Mouse (Mus musculus): ENCODE measurements around the gene Cdkn2aipnl. TPM values are rescaled to one million over a fixed set of nuclear protein-coding genes. Genes with fewer than 3 reads are reported as not detected.
A peak's percentile ranks its signal among the peaks of the same experiment; 100 is the strongest.

Cdkn2aipnl gene
- polyA plus RNA-seq, 1 experiment = 11.1 TPM

DNA sequence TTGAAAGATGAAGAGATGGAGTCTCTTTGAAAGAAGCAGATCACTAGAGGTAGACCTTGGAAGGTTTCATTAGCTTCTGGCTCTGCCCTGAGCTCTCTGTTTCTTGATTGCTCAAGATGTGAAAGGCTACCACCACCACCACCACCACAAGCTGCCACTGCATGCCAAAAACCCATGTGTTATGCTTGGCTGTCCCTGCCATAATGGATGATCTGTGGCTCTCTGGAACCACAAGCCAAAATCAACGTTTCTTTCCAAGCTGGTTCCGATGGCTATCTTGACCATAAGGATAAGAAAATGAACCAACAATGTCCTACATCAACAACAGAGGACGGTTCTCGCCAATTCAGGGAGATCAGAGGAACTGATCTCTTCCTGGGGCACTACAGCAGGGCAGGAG is 7.4 kb upstream of the Cdkn2aipnl start:
- no peak overlapping the region for H3K4me3 ChIP-seq (ENCODE audit: insufficient read depth, low read depth, low read length)
- H3K4me1 ChIP-seq (ENCODE audit: control insufficient read depth, insufficient read depth, insufficient read length, low read length) = peaks cover 5% of the 10 kb centered on the region; the same call in 1 of the 2 replicates
- no peak overlapping the region for H3K27ac ChIP-seq (replicated peaks; ENCODE audit: low read depth, low read length)

DNA sequence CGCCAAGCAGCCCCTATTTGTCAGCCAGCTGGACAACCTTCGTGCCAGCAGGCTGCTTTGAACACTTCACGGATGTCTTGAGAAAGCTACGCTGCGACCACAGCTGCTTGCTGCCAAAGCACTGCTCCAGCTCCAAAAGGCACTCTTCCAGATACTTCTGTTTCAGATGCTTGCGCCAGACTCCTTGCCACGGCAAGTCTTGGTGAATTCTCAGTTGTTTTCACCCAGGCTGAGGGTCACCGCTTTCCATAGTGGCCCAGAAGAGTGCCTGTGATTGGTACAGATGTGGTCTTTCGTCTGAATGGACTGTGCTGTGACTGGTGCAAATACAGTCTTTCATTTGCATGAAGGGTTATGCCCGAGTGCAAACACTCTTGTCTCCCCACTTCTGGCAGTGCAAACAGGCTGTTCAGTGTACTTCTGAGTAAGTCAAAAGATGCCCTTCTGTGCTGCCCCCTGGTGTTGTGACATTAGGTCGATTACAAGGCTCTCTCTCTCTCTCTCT is 6.4 kb upstream of the Cdkn2aipnl start:
- Histone ChIP-seq H3K4me1 (ENCODE audit: control insufficient read depth, insufficient read depth, insufficient read length, low read length) (peaks cover 5% of the 10 kb centered on the region; the same call in 1 of the 2 replicates), H3K4me3 (ENCODE audit: insufficient read depth, low read depth, low read length) (no peak overlapping the region), H3K27ac (replicated peaks; ENCODE audit: low read depth, low read length) (no peak overlapping the region)

DNA sequence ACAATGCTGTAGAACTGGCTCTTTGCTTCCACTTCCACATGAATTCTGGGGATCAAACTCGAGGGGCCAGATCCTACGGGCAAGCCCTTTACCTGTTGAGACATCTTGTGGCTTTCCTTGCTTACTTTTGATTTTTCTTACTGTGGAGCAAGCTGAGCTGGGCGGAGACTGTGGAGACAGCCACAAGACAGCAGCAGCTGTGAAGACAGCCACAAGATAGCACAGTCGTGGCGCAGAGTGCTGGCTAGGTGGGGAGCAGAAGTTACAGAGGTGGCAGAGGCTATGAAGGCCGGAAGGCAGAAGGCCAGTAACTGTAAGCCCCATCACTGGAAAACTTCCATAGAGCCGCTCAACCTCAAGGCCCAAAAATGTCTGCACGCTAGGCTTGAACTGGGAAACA is 5.7 kb upstream of the Cdkn2aipnl start:
- H3K27ac ChIP-seq (replicated peaks; ENCODE audit: low read depth, low read length) = no peak overlapping the region
- H3K4me1 ChIP-seq (ENCODE audit: control insufficient read depth, insufficient read depth, insufficient read length, low read length) = peaks cover 5% of the 10 kb centered on the region; the same call in 1 of the 2 replicates
- no peak overlapping the region for H3K4me3 ChIP-seq (ENCODE audit: insufficient read depth, low read depth, low read length)

DNA sequence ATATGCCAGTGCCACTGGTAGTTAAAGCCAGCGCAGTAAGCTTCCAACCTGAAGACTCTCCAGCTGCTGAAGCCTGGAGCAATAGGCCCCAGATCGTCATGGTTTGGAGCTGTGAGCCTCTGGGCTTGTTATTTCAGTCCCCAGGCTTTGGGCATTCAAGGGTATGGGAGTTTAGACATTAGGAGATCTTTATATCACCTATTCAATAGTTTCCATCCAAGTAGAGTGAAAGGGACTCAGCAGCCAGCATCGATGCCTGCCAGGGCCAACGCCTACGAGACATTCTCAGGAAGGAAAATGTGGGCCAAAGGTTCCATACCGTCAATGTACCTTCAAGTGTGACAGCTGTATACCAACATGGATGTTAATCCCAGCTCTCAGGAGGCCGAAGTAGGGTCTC is 5.2 kb upstream of the Cdkn2aipnl start:
- Histone ChIP-seq H3K4me1 (ENCODE audit: control insufficient read depth, insufficient read depth, insufficient read length, low read length) (peaks cover 5% of the 10 kb centered on the region; the same call in 1 of the 2 replicates), H3K27ac (replicated peaks; ENCODE audit: low read depth, low read length) (no peak overlapping the region), H3K4me3 (ENCODE audit: insufficient read depth, low read depth, low read length) (no peak overlapping the region)

DNA sequence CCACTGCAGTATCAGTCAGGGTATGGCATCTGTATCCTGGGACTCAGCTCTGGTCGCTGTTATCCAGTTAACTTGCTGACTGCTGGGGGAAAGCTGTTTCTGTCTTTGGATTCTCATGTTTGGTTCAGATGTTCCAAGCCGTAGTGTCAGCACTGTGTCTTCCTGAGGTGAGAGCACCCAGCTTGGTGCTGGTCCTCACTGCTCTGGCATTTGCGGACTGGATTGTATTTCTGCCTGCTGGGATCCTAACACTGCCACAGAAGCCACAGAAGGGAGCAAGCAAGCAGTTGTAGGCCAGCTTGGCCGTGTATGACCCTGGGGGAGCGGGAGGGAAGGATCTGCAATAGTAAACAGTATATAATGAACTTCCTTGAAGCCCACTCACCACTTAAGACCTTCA is 810 bp upstream of the Cdkn2aipnl start:
- Histone ChIP-seq H3K4me1 (ENCODE audit: control insufficient read depth, insufficient read depth, insufficient read length, low read length) (peaks cover 5% of the 10 kb centered on the region; the same call in 1 of the 2 replicates), H3K27ac (replicated peaks; ENCODE audit: low read depth, low read length) (no peak overlapping the region), H3K4me3 (ENCODE audit: insufficient read depth, low read depth, low read length) (no peak overlapping the region)

DNA sequence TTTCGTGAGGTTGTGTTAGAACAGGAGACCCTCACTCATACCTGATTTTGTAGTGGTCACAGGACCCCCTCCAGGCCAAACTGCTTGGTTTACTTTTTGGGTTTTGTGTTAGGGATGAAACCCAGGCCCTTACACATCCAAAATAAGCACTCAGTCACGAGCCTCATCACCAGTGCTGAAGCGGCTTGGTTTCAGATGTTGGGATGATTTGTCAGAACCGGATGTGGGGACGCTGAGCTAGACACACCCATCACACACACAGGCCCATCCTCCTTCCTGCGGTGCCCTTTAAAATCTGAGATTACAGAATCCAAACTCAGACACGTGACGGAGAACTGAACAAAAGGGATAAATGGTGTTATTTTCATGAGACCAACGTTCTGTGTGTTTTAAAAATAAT is 1.4 kb downstream of the Cdkn2aipnl start:
- no peak overlapping the region for H3K27ac ChIP-seq (replicated peaks; ENCODE audit: low read depth, low read length)
- H3K4me1 ChIP-seq (ENCODE audit: control insufficient read depth, insufficient read depth, insufficient read length, low read length) = no peaks in the 10 kb centered on the region; the same call in 1 of the 2 replicates
- no peak overlapping the region for H3K4me3 ChIP-seq (ENCODE audit: insufficient read depth, low read depth, low read length)

DNA sequence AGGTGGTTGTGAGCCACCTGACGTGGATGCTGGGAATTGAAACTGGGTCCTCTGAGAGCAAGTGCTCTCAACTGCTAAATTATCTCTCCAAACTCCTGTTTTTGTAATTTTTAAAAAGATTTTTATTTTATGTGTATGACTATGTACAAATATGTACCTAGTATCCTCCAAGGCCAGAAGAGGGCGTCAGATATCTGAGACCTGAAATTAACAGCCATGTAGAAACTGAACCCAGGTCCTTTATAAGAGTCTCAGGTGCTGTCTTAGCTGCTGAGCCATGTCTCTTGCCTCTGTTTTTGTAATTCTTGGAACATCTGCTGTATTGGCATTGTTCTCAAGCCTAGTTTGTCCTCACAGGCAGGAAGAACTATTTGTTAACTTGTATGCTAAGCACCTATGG is 2.0 kb downstream of the Cdkn2aipnl start:
- Histone ChIP-seq H3K27ac (replicated peaks; ENCODE audit: low read depth, low read length) (no peak overlapping the region), H3K4me1 (ENCODE audit: control insufficient read depth, insufficient read depth, insufficient read length, low read length) (no peaks in the 10 kb centered on the region; the same call in 1 of the 2 replicates), H3K4me3 (ENCODE audit: insufficient read depth, low read depth, low read length) (no peak overlapping the region)

DNA sequence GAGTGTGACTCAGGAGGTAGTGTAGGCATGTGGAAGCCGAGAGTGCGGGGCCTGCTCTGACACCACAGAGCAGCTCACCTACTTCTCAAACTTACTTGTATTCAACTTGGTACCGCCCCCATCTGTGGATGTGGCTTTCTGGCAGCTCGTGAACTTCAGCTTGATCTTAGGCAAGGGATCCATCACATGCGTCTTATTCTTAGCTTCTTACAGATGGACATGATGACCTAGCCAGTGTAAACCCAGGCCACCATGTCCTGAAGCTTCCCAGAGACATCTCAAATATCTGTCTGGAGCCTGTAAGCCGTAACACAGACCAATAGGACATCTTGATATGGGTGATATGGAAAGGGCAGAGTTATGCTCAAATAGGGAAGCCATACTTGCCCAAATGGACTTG is 4.2 kb downstream of the Cdkn2aipnl start:
- Histone ChIP-seq H3K4me3 (ENCODE audit: insufficient read depth, low read depth, low read length) (no peak overlapping the region), H3K27ac (replicated peaks; ENCODE audit: low read depth, low read length) (no peak overlapping the region), H3K4me1 (ENCODE audit: control insufficient read depth, insufficient read depth, insufficient read length, low read length) (no peaks in the 10 kb centered on the region; the same call in 1 of the 2 replicates)

DNA sequence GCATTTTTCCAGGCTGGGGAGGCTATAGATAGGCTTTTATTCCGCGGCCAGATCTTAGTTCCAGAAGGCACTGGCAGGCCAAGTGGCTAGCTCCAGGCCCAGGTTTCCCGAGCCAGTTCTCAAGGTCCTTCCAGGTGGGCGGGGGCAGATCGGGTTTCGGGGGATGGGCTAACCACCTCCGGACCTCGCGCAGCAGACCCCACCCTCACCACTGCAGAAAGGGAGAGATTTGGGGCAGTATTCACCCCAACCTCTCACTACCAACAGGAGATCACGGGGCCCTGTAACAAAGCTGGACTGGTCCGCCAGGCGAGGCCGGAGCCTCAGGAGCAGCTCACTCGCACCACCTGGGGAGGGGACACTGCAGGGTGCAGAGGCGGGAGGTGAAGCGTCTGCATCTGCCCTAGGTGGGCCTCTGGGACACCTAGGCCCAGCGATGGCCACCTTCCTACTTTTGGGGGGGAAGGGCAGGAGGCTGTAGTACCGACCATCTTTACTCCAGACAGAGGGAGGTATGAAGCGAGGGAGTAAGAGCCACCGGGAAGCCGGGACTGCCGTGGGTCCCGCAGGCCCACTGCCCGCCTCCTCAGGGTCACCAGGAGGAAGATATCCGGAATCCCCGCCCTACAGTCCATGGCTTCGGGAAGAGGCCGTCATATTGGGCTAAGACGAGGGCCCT is 32.3 kb downstream of the Cdkn2aipnl start:
- H3K27ac ChIP-seq (replicated peaks; ENCODE audit: low read depth, low read length) = peak overlapping the region; percentile 93

DNA sequence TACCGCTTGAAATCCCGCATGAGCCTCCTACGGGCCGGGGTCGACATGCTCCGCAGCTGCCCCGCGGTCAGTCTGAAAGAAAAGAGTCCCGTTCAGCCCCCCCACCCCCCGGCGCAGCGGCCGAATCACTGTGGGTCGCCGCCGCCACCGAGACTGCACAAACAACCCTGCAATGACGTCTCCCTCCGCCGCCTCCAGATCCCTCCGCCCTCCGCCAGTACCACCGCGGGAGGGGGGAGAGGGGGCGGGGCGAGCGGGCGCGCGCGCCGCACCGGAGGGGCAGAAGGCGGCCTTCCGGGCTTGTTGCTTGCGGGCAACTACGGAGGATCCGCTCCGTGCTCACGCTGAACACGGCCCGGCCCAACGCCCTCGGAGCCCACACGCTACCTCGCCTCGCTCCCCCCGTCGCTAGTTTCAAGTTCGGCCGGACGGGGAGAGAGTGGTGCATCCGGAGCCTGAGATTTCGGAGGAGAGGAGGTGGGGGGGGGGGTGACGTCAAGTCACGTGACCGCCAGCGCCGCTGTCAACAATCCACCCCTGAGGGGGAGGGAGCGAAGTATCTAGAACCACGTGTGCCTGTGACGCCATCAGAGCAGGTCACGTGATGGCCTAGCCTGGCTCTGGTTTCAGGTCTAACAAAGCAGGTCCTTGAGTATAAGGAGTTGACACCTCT is 33.0 kb downstream of the Cdkn2aipnl start, which contains the start of gene Ube2b:
Gene Ube2b (minus strand): TSS at position 473 of the 673 bp plus-strand sequence.
- Histone ChIP-seq H3K4me1 (ENCODE audit: control insufficient read depth, insufficient read depth, insufficient read length, low read length) (peaks cover 8% of the 10 kb centered on the region; the same call in 1 of the 2 replicates), H3K4me3 (ENCODE audit: insufficient read depth, low read depth, low read length) (peak within 1 kb of the TSS; percentile 81)

More for the DNA sequence above, 32.3 kb downstream of the Cdkn2aipnl start:
- peaks cover 8% of the 10 kb centered on the region; the same call in 1 of the 2 replicates for H3K4me1 ChIP-seq (ENCODE audit: control insufficient read depth, insufficient read depth, insufficient read length, low read length)
- peak overlapping the region; percentile 81 for H3K4me3 ChIP-seq (ENCODE audit: insufficient read depth, low read depth, low read length)

DNA sequence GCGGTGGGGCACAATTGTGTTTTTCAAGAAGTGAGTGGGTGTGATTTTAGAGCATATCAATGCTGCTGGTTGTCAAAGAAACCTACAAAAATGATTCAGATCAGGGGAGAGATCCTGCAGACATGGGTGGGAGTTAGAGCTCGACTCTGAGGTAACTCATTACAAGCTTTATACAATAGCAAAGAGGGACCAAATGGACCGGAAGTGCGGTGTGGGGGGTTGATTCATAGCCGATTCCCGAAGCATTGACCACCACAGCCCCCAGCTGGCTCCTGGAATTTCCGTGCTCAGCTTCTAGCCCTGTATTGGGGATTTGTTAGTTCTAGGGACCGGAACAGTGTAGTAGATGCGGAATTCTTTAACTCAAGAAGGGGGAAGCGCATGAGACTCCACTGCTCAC is 33.9 kb downstream of the Cdkn2aipnl start:
- Histone ChIP-seq H3K4me3 (ENCODE audit: insufficient read depth, low read depth, low read length) (no peak overlapping the region), H3K4me1 (ENCODE audit: control insufficient read depth, insufficient read depth, insufficient read length, low read length) (peaks cover 8% of the 10 kb centered on the region; the same call in 1 of the 2 replicates), H3K27ac (replicated peaks; ENCODE audit: low read depth, low read length) (peak overlapping the region; percentile 32; the same call in 1 of the 2 replicates)

More for the DNA sequence above, 33.0 kb downstream of the Cdkn2aipnl start, which contains the start of gene Ube2b:
- peak within 1 kb of the TSS; percentile 99 for H3K27ac ChIP-seq (replicated peaks; ENCODE audit: low read depth, low read length)

DNA sequence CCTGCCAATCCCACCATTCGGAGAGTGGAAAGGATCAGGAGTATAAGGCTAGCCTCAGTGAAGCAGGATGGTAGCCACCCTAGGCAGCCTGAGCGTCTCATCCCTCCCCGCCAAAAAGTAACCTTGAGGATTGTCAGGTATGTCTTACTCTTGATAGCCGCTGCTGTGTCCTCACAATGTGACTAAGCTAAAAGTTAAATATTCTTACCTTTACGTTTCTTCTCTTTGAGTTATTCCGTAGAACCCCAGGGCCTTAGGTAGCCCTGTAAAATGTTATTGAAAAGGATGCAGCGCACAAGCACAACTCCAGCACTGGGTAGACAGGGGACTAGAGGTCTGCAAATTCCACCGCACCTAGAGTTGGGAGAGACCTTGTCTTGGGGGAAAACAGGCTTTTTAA is 34.4 kb downstream of the Cdkn2aipnl start:
- peaks cover 8% of the 10 kb centered on the region; the same call in 1 of the 2 replicates for H3K4me1 ChIP-seq (ENCODE audit: control insufficient read depth, insufficient read depth, insufficient read length, low read length)
- H3K4me3 ChIP-seq (ENCODE audit: insufficient read depth, low read depth, low read length) = no peak overlapping the region
- H3K27ac ChIP-seq (replicated peaks; ENCODE audit: low read depth, low read length) = no peak overlapping the region

DNA sequence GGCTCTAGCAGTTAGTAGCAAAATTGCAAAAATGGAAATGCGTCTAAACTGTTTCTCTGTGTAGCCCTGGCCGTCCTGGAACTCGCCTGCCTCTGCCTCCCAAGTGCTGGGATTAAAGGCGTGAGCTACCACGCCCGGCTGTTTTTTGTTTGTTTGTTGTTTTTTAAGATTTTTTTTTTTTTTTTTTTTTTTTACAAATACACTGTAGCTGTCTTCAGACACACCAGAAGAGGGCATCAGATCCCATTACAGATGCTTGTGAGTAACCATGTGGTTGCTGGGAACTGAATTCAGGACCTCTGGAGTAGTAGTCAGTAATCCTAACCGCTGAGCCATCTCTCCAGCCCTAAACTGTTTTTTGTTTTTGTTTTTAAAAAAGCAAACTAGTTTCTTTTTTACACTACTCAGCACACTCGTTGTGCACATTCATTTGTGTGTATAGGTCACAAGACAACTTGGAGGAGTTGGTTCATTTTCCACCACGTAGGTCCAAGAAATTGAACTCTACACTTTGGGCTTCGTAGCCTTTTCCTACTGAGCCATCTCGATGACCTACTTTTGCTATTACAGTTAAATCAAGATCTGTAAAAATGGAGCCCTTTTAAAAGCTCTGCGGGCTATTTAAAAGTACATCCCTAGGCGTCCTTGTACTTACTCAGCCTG is 35.5 kb downstream of the Cdkn2aipnl start:
- Histone ChIP-seq H3K4me3 (ENCODE audit: insufficient read depth, low read depth, low read length) (peak overlapping the region; percentile 65; the same call in 1 of the 2 replicates), H3K4me1 (ENCODE audit: control insufficient read depth, insufficient read depth, insufficient read length, low read length) (peaks cover 8% of the 10 kb centered on the region; the same call in 1 of the 2 replicates), H3K27ac (replicated peaks; ENCODE audit: low read depth, low read length) (peak overlapping the region; percentile 92)

DNA sequence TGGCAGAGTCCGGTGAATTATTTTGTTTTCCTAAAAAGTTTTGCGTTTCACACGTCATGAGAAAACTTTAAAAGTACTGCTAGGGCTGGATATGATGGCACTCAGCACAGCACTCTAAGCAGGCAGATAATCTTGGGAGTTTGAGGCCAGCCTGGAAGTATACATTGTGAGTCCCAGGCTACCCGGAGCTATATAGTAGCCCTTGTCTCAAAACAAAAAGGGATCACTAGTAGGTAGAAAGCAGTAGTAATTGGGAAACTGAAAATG is 36.0 kb downstream of the Cdkn2aipnl start:
- H3K4me1 ChIP-seq (ENCODE audit: control insufficient read depth, insufficient read depth, insufficient read length, low read length) = peaks cover 8% of the 10 kb centered on the region; the same call in 1 of the 2 replicates
- H3K4me3 ChIP-seq (ENCODE audit: insufficient read depth, low read depth, low read length) = peak overlapping the region; percentile 65
- peak overlapping the region; percentile 92 for H3K27ac ChIP-seq (replicated peaks; ENCODE audit: low read depth, low read length)
